In genomic region chr16:43890747-43891336, GRCm38 (mm10) we compare ENCODE assay signal across 1 mouse cellular context.
TF ChIP-seq lines count a peak whose summit lies in the region.

No protein-coding gene starts in this region.

TF ChIP-seq in CH12.LX, 34 proteins besides CTCF, POLR2A, EP300 and RAD21 (continued from another document):
- TF ChIP-seq KAT2A (IDR thresholded peaks at IDR 0.05; ENCODE audit: insufficient replicate concordance, low read length): no peak
